In the genomic region with DNA sequence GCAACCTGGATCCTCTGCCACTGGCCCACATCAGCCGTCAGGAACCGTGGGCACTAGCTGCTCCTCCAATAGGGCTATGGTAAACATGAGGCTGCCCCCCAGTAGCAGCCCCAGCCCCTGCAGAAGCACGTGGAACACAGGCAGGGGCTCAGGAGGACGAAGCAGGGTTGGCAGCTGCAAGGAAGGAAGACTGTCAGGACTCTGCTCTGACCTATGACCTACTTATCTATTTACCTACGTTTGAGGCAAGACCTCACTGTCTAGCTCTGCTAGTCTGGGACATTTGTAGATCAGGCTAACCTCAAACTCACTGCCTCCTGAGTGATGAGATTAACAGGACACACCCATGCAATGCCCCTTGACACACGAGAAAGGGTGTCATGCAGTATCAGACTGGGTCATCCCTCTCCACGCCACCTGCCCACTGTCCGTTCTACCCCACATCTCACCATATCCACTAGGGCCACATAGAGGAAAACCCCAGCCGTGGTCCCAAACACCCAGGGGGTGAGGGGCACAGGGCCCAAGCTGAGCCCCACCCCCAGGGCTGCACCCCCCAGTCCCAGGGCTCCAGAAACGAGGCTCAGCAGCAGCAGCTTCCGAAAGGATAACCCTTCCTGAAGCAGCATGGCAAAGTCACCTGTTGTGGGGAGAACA, we compare ENCODE assay signal across 28 mouse cellular contexts. TPM values are rescaled to one million over a fixed set of nuclear protein-coding genes. Genes with fewer than 3 reads are reported as not detected.
DNase-seq lines count a peak whose midpoint lies in the region; ATAC-seq lines count a peak whose summit lies in the region.
"Had no signal": no experiment of that assay in that cellular context is flagged by ENCODE, and none has a peak within 500 bp of the region (broad histone marks: within the 10 kb centered on the region; RNA-seq: fewer than 3 reads in every experiment).

No protein-coding gene starts in this region.

- peak overlapping the region; percentile 1; the same call in 1 of the 2 replicates for H3K27ac ChIP-seq in hindbrain, embryonic 13.5 days
- H3K27ac ChIP-seq in hindbrain, embryonic 10.5 days = no peak overlapping the region
- H3K27ac ChIP-seq in midbrain, embryonic 14.5 days (replicated peaks; ENCODE audit: low read depth, low read length) = no peak overlapping the region
- H3K27ac ChIP-seq in midbrain, embryonic 10.5 days (replicated peaks) = no peak overlapping the region
- no peak overlapping the region for H3K27ac ChIP-seq in liver, embryonic 12.5 days
- H3K27ac ChIP-seq: kidney, embryonic 15.5 days; limb, embryonic 15.5 days had no signal

- H3K9ac ChIP-seq in hindbrain, embryonic 13.5 days = no peak overlapping the region
- H3K9ac ChIP-seq in midbrain, embryonic 14.5 days (replicated peaks; ENCODE audit: low read length) = no peak overlapping the region
- H3K9ac ChIP-seq in liver, embryonic 12.5 days = no peak overlapping the region
- H3K9ac ChIP-seq: heart, embryonic 12.5 days; hindbrain, embryonic 12.5 days; kidney, embryonic 15.5 days; limb, embryonic 15.5 days had no signal

- no peak for ATAC-seq in hindbrain, embryonic 13.5 days (ENCODE audit: low FRiP score)
- ATAC-seq in midbrain, embryonic 14.5 days (ENCODE audit: low FRiP score, low TSS enrichment) = 0 out of 2 replicates have a peak, but pooled peaks have one; percentile 22
- 0 out of 2 replicates have a peak, but pooled peaks have one; percentile 5 for ATAC-seq in liver, embryonic 12.5 days
- ATAC-seq in megakaryocyte progenitor cell, adult 5-6 weeks (replicated peaks; ENCODE audit: poor library complexity) = peak; percentile 18; the same call in 1 of the 2 replicates
- ATAC-seq: CD4-positive, CD25-positive, alpha-beta regulatory T cell, adult 4 months; forebrain, embryonic 16.5 days; lung, postnatal 0 days had no signal

- H3K4me2 ChIP-seq in hindbrain, embryonic 13.5 days = no peak overlapping the region
- no peak overlapping the region for H3K4me2 ChIP-seq in midbrain, embryonic 14.5 days (ENCODE audit: low read length)
- H3K4me2 ChIP-seq in liver, embryonic 12.5 days = no peak overlapping the region
- H3K4me2 ChIP-seq: heart, embryonic 12.5 days; hindbrain, embryonic 12.5 days; kidney, embryonic 15.5 days; limb, embryonic 15.5 days had no signal

- 73% methylated on average over 11 of the region's 11 CpGs for WGBS in hindbrain, embryonic 13.5 days
- 73% methylated on average over 11 of the region's 11 CpGs for WGBS in hindbrain, embryonic 10.5 days
- WGBS in midbrain, embryonic 14.5 days = 69% methylated on average over 11 of the region's 11 CpGs
- WGBS in midbrain, embryonic 10.5 days = 78% methylated on average over 11 of the region's 11 CpGs
- WGBS in liver, embryonic 12.5 days (ENCODE audit: insufficient replicate concordance) = 48% methylated on average over 11 of the region's 11 CpGs

- no peaks in the 10 kb centered on the region for H3K27me3 ChIP-seq in hindbrain, embryonic 13.5 days
- no peaks in the 10 kb centered on the region for H3K27me3 ChIP-seq in hindbrain, embryonic 10.5 days (ENCODE audit: insufficient read depth, poor library complexity, severe bottlenecking)
- no peaks in the 10 kb centered on the region for H3K27me3 ChIP-seq in midbrain, embryonic 14.5 days (ENCODE audit: control insufficient read depth, insufficient read depth, low read length)
- H3K27me3 ChIP-seq in midbrain, embryonic 10.5 days (ENCODE audit: low read depth, poor library complexity, severe bottlenecking) = no peaks in the 10 kb centered on the region
- no peaks in the 10 kb centered on the region for H3K27me3 ChIP-seq in liver, embryonic 12.5 days (replicated peaks)
- H3K27me3 ChIP-seq: heart, embryonic 12.5 days; hindbrain, embryonic 12.5 days; kidney, embryonic 15.5 days; limb, embryonic 15.5 days; megakaryocyte, embryonic 14.5 days had no signal

- no peak for DNase-seq in hindbrain, embryonic 10.5 days (ENCODE audit: low spot score)
- DNase-seq in midbrain, embryonic 14.5 days = no peak
- DNase-seq in midbrain, embryonic 10.5 days (ENCODE audit: low spot score) = no peak
- no peak for DNase-seq in layer of hippocampus, postnatal 36 days
- DNase-seq in lung, postnatal 14 days = no peak
- DNase-seq: adrenal gland, postnatal 14 days; cerebellum, adult 8-10 months; gastrocnemius, postnatal 10 days; heart, adult 18-20 months; heart, postnatal 10 days; layer of hippocampus, adult 9-11 months; left cerebral cortex, postnatal 4 days; right cerebral cortex, adult 18-20 months; right cerebral cortex, postnatal 4 days; thymus, adult 2 months; thymus, postnatal 4 days had no signal

- H3K9me3 ChIP-seq in hindbrain, embryonic 13.5 days = no peaks in the 10 kb centered on the region
- no peaks in the 10 kb centered on the region for H3K9me3 ChIP-seq in hindbrain, embryonic 10.5 days
- no peaks in the 10 kb centered on the region for H3K9me3 ChIP-seq in midbrain, embryonic 14.5 days (ENCODE audit: control insufficient read depth, low read length)
- no peaks in the 10 kb centered on the region for H3K9me3 ChIP-seq in midbrain, embryonic 10.5 days (replicated peaks)
- H3K9me3 ChIP-seq in liver, embryonic 12.5 days (replicated peaks) = no peaks in the 10 kb centered on the region
- H3K9me3 ChIP-seq: heart, embryonic 12.5 days; hindbrain, embryonic 12.5 days; kidney, embryonic 15.5 days; limb, embryonic 15.5 days; megakaryocyte, embryonic 14.5 days had no signal

- peaks cover 22% of the 10 kb centered on the region for H3K4me1 ChIP-seq in hindbrain, embryonic 13.5 days (replicated peaks)
- H3K4me1 ChIP-seq in hindbrain, embryonic 10.5 days (replicated peaks) = peaks cover 51% of the 10 kb centered on the region
- no peaks in the 10 kb centered on the region; the same call in 1 of the 2 replicates for H3K4me1 ChIP-seq in midbrain, embryonic 14.5 days (ENCODE audit: control insufficient read depth, insufficient read depth, low read length)
- peaks cover 46% of the 10 kb centered on the region for H3K4me1 ChIP-seq in midbrain, embryonic 10.5 days
- H3K4me1 ChIP-seq in liver, embryonic 12.5 days = peaks cover 54% of the 10 kb centered on the region

- peaks cover 50% of the 10 kb centered on the region for H3K36me3 ChIP-seq in hindbrain, embryonic 13.5 days
- peaks cover 76% of the 10 kb centered on the region for H3K36me3 ChIP-seq in hindbrain, embryonic 10.5 days
- H3K36me3 ChIP-seq in midbrain, embryonic 14.5 days (ENCODE audit: control insufficient read depth, insufficient read depth, low read length) = peaks cover 49% of the 10 kb centered on the region
- H3K36me3 ChIP-seq in midbrain, embryonic 10.5 days = peaks cover 70% of the 10 kb centered on the region
- H3K36me3 ChIP-seq in liver, embryonic 12.5 days = peaks cover 46% of the 10 kb centered on the region

- no peak overlapping the region for H3K4me3 ChIP-seq in hindbrain, embryonic 13.5 days
- no peak overlapping the region for H3K4me3 ChIP-seq in hindbrain, embryonic 10.5 days
- no peak overlapping the region for H3K4me3 ChIP-seq in midbrain, embryonic 14.5 days (replicated peaks; ENCODE audit: low read depth, low read length)
- no peak overlapping the region for H3K4me3 ChIP-seq in midbrain, embryonic 10.5 days
- no peak overlapping the region for H3K4me3 ChIP-seq in liver, embryonic 12.5 days
- H3K4me3 ChIP-seq: heart, embryonic 12.5 days; hindbrain, embryonic 12.5 days; kidney, embryonic 15.5 days; limb, embryonic 15.5 days; megakaryocyte, embryonic 14.5 days; myocyte had no signal

RNA-seq across cellular contexts. Expression of a gene that starts 4.9 kb away (rescaled TPM):
- not detected in 2 replicates for polyA plus RNA-seq in hindbrain, embryonic 13.5 days (2015; fragmentation: Nextera tagmentation; extraction: Ambion mirVana)
- 0.55 TPM in 1 of 2 replicates, not detected in the other for polyA plus RNA-seq in hindbrain, embryonic 10.5 days (2016; fragmentation: Nextera tagmentation; extraction: Ambion mirVana)
- not detected in 2 replicates for polyA plus RNA-seq in midbrain, embryonic 14.5 days (2014; fragmentation: Nextera tagmentation; extraction: Ambion mirVana)
- 0.06 and 0.19 TPM in 2 replicates for polyA plus RNA-seq in midbrain, embryonic 10.5 days (2016; fragmentation: Nextera tagmentation; extraction: Ambion mirVana)
- polyA plus RNA-seq in liver, embryonic 12.5 days (2016; fragmentation: Nextera tagmentation; extraction: Ambion mirVana) = 22.7 and 23.0 TPM in 2 replicates
- total RNA-seq in megakaryocyte progenitor cell, adult 5-6 weeks (2015) = not detected in 2 replicates
- not detected in 2 replicates for total RNA-seq in megakaryocyte progenitor cell, adult 5-6 weeks (2017)
- not detected for total RNA-seq in layer of hippocampus, postnatal 36 days (2021)
- total RNA-seq: gastrocnemius, postnatal 10 days; heart, adult 18-20 months; heart, postnatal 10 days had no signal
- polyA plus RNA-seq: CD4-positive, CD25-positive, alpha-beta regulatory T cell, adult 4 months; lung, postnatal 0 days; myocyte had no signal

RNA-seq across cellular contexts. Expression of a gene that starts 15.1 kb away (rescaled TPM):
- 126 and 139 TPM in 2 replicates for polyA plus RNA-seq in hindbrain, embryonic 13.5 days (2015; fragmentation: Nextera tagmentation; extraction: Ambion mirVana)
- polyA plus RNA-seq in hindbrain, embryonic 10.5 days (2016; fragmentation: Nextera tagmentation; extraction: Ambion mirVana) = 144 and 147 TPM in 2 replicates
- polyA plus RNA-seq in midbrain, embryonic 14.5 days (2014; fragmentation: Nextera tagmentation; extraction: Ambion mirVana) = 142 and 144 TPM in 2 replicates
- polyA plus RNA-seq in midbrain, embryonic 10.5 days (2016; fragmentation: Nextera tagmentation; extraction: Ambion mirVana) = 149 and 151 TPM in 2 replicates
- 64.1 and 66.1 TPM in 2 replicates for polyA plus RNA-seq in liver, embryonic 12.5 days (2016; fragmentation: Nextera tagmentation; extraction: Ambion mirVana)
- total RNA-seq in megakaryocyte progenitor cell, adult 5-6 weeks (2015) = 79.4 and 105 TPM in 2 replicates
- 68.8 and 72.2 TPM in 2 replicates for total RNA-seq in megakaryocyte progenitor cell, adult 5-6 weeks (2017)
- total RNA-seq in layer of hippocampus, postnatal 36 days (2021) = 10 to 100 TPM; 91.6 to 92.0 TPM

RNA-seq across cellular contexts. Expression of a gene that starts 15.3 kb away (rescaled TPM):
- polyA plus RNA-seq in hindbrain, embryonic 13.5 days (2015; fragmentation: Nextera tagmentation; extraction: Ambion mirVana) = 81.9 and 83.8 TPM in 2 replicates
- 46.7 and 48.0 TPM in 2 replicates for polyA plus RNA-seq in hindbrain, embryonic 10.5 days (2016; fragmentation: Nextera tagmentation; extraction: Ambion mirVana)
- polyA plus RNA-seq in midbrain, embryonic 14.5 days (2014; fragmentation: Nextera tagmentation; extraction: Ambion mirVana) = 80.3 and 96.2 TPM in 2 replicates
- polyA plus RNA-seq in midbrain, embryonic 10.5 days (2016; fragmentation: Nextera tagmentation; extraction: Ambion mirVana) = 42.0 and 49.2 TPM in 2 replicates
- polyA plus RNA-seq in liver, embryonic 12.5 days (2016; fragmentation: Nextera tagmentation; extraction: Ambion mirVana) = 14.2 and 14.8 TPM in 2 replicates
- total RNA-seq in megakaryocyte progenitor cell, adult 5-6 weeks (2015) = 15.7 and 20.9 TPM in 2 replicates
- total RNA-seq in megakaryocyte progenitor cell, adult 5-6 weeks (2017) = 20.1 and 21.0 TPM in 2 replicates
- total RNA-seq in layer of hippocampus, postnatal 36 days (2021) = 10 to 100 TPM; 74.4 to 76.3 TPM

RNA-seq across cellular contexts. Expression of a gene that starts 19.2 kb away (rescaled TPM):
- polyA plus RNA-seq in hindbrain, embryonic 13.5 days (2015; fragmentation: Nextera tagmentation; extraction: Ambion mirVana) = 11.7 and 12.9 TPM in 2 replicates
- 9.6 and 10.3 TPM in 2 replicates for polyA plus RNA-seq in hindbrain, embryonic 10.5 days (2016; fragmentation: Nextera tagmentation; extraction: Ambion mirVana)
- polyA plus RNA-seq in midbrain, embryonic 14.5 days (2014; fragmentation: Nextera tagmentation; extraction: Ambion mirVana) = 13.3 and 14.1 TPM in 2 replicates
- 9.0 and 9.2 TPM in 2 replicates for polyA plus RNA-seq in midbrain, embryonic 10.5 days (2016; fragmentation: Nextera tagmentation; extraction: Ambion mirVana)
- 9.3 TPM in 2 replicates for polyA plus RNA-seq in liver, embryonic 12.5 days (2016; fragmentation: Nextera tagmentation; extraction: Ambion mirVana)
- total RNA-seq in megakaryocyte progenitor cell, adult 5-6 weeks (2015) = 48.6 and 48.9 TPM in 2 replicates
- total RNA-seq in megakaryocyte progenitor cell, adult 5-6 weeks (2017) = 9.0 and 11.6 TPM in 2 replicates
- 10 to 100 TPM; 55.6 to 59.6 TPM for total RNA-seq in layer of hippocampus, postnatal 36 days (2021)

RNA-seq across cellular contexts. Expression of a gene that starts 27.3 kb away (rescaled TPM):
- polyA plus RNA-seq in hindbrain, embryonic 13.5 days (2015; fragmentation: Nextera tagmentation; extraction: Ambion mirVana) = 31.1 and 37.6 TPM in 2 replicates
- polyA plus RNA-seq in hindbrain, embryonic 10.5 days (2016; fragmentation: Nextera tagmentation; extraction: Ambion mirVana) = 14.5 and 21.6 TPM in 2 replicates
- 50.5 and 53.0 TPM in 2 replicates for polyA plus RNA-seq in midbrain, embryonic 14.5 days (2014; fragmentation: Nextera tagmentation; extraction: Ambion mirVana)
- polyA plus RNA-seq in midbrain, embryonic 10.5 days (2016; fragmentation: Nextera tagmentation; extraction: Ambion mirVana) = 13.2 and 18.8 TPM in 2 replicates
- 8.7 and 8.9 TPM in 2 replicates for polyA plus RNA-seq in liver, embryonic 12.5 days (2016; fragmentation: Nextera tagmentation; extraction: Ambion mirVana)
- total RNA-seq in megakaryocyte progenitor cell, adult 5-6 weeks (2015) = 13.8 and 17.6 TPM in 2 replicates
- 8.8 and 9.4 TPM in 2 replicates for total RNA-seq in megakaryocyte progenitor cell, adult 5-6 weeks (2017)
- 10 to 100 TPM; 51.2 to 52.8 TPM for total RNA-seq in layer of hippocampus, postnatal 36 days (2021)

Comparison
In these comparisons a context has a peak if more than half of its experiments do, and no peak if none do; other contexts are left out.
1. RNA of a gene that starts 4.9 kb away (polyA plus RNA-seq): 22.7 to 23.0 TPM in liver, embryonic 12.5 days; not detected in midbrain, embryonic 14.5 days, 0.06 to 0.19 TPM in midbrain, embryonic 10.5 days, not detected in hindbrain, embryonic 13.5 days and 0.55 TPM in hindbrain, embryonic 10.5 days; every median in the first group is over 10 times any median in the second.